Mouse (Mus musculus): ENCODE data around the gene St3gal3.

St3gal3 gene

DNA sequence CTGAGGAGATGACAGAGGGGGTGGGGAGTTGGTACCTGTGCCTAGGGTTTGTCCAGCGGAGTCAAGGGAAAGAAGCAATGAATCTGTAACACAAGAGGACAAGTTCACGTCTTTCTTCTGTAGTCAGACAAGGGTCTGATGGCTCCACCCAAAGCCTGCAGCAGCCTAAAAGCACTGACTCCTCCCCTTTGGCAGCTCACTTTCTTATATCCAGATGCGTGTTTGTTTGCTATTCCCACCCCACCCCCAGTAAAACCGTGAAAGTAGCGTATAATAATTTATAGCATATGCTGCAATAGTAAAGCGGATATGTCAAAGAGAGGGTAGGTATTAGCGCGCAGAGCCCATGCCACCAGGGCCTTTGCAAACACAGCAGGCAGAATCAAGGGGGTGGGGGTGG is 80.1 kb downstream of the St3gal3 start:
- no peak for DNase-seq (ENCODE audit: low read depth, low spot score)

GRCm38 (mm10) chr4:118053904-118054303 is 80.8 kb downstream of the St3gal3 start:
- peak; percentile 47 for DNase-seq (ENCODE audit: low read depth, low spot score)

DNA sequence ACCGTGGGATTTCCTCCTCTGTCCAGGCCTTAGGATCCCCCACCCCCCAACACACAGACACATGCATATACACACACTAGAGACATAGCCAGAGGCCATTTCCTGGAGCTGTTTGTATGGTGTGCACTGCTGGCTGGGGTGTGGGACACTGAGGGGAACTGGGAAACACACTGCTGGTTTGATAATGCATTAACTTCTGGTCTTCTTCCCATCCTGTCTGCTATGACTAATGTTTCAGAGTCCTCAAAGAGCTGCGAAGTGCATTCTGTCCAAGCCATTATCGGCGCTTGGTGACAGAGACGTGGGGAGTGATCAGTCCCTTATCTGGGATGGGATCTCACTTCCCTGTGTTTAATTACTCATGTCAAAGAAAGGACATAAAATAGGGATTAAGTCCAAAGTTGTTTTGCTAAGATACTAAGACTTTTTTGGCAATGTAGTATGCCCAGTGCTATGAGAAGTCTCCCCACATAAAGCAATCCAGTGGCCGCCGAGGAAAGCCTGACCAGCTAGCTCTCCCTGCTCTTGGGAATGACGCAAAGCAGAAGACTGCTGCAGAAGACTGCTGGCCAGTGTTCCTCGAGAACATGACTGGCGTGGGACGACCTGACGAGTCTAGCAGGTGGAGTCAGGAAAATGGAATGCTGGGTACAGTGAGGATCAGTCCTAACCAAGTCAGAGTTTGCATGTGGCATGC is 85.0 kb downstream of the St3gal3 start:
- DNase-seq (ENCODE audit: low read depth, low spot score), result no peak

DNA sequence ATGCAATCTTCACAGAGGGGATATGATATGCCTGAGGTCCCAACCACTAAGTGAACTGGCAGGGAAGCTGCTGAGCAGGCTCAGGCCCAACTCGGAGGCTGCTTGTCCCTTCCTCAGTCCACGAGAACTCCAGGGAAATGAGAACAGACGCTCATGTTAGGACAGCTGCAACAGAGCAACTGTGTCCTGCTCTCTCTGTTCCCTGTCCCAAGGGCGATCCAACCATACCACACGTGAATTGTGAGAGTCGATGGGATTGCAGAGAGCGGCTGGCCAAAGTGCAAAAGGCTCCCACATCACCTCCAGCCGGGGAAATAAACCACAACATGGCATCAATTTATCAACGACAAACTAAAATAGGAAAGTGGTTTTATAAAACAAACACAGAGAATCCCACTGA is 90.2 kb downstream of the St3gal3 start:
- DNase-seq (ENCODE audit: low read depth, low spot score), result no peak

- no peak for DNase-seq (ENCODE audit: low read depth, low spot score)
Measured at GRCm38 (mm10) chr4:118043331-118044002, 91.2 kb downstream of the St3gal3 start.

GRCm38 (mm10) chr4:118042671-118043320 is 91.9 kb downstream of the St3gal3 start:
- DNase-seq (ENCODE audit: low read depth, low spot score), result peak; percentile 24

GRCm38 (mm10) chr4:118041145-118041544 is 93.6 kb downstream of the St3gal3 start:
- no peak for DNase-seq (ENCODE audit: low read depth, low spot score)

DNA sequence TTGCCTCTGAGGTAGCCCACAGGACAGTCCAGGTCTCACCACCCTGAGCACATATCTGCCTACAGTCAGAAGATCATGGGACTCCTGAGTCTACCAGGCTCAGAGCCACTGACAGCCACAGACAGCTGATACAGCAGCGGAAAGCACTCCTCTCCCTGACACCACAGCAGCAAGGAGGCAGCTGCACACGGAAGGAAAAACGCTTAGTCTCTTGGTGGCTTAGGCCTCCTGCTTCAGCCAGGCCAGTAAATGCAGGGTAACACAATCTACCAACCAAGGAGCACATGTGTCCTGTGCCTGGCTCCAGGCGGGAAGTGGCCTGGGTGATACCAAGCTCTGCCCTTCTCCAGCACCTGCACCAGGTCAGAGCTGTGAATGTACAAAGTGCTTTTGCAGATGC is 94.1 kb downstream of the St3gal3 start:
- DNase-seq (ENCODE audit: low read depth, low spot score), result no peak

DNA sequence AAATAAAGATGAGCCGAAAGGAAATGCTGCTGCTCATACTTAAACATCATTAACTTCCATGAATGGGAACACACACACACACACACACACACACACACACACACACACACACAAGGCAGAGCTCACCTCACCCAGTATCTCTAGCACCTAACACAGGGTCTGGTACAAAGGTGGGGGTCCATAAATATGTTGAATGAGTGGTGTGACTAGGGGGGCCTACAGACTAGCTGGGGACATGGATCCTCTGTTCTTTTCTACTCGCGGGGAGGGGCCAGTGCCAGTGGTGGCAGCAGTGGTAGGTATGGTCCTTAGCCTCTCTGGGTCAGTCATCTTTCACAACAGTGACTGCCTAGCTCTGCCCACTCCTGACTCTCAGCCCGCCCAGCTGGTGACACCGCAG is 94.8 kb downstream of the St3gal3 start:
- no peak for DNase-seq (ENCODE audit: low read depth, low spot score)

DNA sequence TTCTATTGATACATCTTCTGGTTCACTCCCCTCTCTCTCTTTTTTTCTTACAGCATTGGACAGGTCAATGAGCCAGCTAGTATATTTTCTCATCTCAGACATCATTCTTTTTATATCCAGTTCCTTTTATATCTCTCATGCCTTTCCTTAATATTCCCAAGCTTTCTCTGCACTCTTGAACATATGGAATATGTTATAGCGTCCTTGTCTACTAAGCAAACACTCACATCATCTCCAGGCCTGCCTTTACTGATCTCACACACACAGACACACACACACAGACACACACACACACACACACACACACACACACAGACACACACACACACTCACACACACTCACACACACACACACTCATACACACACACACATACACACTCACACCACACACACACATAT is 96.7 kb downstream of the St3gal3 start:
- no peak for DNase-seq (ENCODE audit: low read depth, low spot score)

DNA sequence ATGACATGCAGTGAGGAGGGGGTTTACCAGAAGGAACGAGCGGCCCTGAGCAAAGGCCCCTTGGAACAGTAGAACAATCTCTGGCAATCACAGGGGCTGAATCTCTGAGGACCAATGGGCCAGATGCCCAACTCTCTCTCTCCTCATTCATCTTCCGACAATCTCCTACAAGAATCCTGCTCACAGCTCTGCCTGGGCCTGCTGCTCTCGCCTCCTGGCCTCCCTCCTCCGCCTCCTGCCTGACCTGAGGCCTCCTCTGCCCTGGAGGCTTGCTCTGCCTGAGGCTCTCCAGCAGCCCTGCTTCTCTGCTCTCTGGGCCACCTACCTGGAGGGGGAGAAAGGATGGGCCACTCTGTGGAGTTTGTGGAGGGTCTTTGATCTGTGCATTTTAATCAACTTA is 97.3 kb downstream of the St3gal3 start:
- no peak for DNase-seq (ENCODE audit: low read depth, low spot score)

GRCm38 (mm10) chr4:118036531-118036930 is 98.2 kb downstream of the St3gal3 start:
- DNase-seq (ENCODE audit: low read depth, low spot score), result no peak

- peak; percentile 32 for DNase-seq (ENCODE audit: low read depth, low spot score)
Measured at GRCm38 (mm10) chr4:118035090-118035489, 99.6 kb downstream of the St3gal3 start.

- no peak for DNase-seq (ENCODE audit: low read depth, low spot score)
Measured at GRCm38 (mm10) chr4:118033026-118033425, 101.7 kb downstream of the St3gal3 start.

DNA sequence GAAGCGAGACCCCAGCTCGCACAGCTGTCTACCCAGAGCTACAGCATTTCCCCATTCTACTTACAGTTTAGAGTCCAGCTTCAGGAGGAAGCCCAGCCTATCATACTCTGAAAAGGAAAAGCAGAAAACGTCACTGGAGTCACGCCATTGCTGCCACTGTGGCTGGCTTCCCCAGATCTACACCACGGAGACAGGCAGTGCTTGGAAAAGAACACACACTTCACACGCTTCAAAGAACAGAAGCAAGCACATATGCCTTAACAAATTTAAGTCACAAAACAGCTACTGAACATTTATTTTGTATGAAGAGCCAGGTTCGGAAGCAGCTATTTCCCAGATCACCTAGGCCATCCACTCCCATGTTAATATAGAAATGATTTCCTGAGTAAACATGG is 102.9 kb downstream of the St3gal3 start:
- no peak for DNase-seq (ENCODE audit: low read depth, low spot score)

GRCm38 (mm10) chr4:118031132-118031775 is 103.5 kb downstream of the St3gal3 start:
- no peak for DNase-seq (ENCODE audit: low read depth, low spot score)

DNA sequence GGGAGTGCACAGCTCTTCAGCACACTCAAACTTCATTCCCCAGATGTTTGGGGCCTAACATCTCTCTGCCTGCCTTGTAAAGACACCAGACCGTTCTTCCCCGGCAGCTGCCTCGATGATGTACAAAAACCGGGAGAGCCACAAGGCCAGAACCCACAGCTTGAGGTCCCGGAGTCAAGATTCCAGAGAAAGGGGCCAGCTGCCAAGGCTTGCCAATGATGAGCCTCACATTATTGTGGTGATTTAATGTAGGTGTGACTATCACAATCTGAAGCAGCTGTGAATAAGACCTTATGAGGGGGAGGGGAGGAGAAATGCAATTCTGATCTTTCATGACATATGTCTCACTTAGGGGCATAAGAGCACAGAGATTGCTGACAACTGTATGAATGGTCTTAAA is 104.4 kb downstream of the St3gal3 start:
- no peak for DNase-seq (ENCODE audit: low read depth, low spot score)

DNA sequence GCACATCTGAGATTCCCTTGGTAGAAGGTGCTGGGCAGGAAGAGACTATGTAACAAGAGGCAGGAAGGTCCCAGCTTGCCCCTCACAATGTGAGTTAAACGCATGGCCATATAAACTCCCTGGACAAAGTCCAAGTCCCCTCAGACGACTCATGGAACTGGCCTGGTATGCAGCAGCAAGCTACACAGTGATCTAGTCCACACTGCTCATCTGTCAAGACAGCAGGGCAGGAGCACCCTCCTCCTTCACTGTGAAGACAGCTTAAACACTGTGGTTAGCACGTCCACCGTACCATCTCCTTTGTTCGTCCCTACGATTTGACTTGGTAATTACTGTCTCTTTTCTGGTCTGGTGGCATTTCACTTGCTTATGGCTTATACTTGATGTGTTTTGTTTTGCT is 104.8 kb downstream of the St3gal3 start:
- DNase-seq (ENCODE audit: low read depth, low spot score), result no peak

DNA sequence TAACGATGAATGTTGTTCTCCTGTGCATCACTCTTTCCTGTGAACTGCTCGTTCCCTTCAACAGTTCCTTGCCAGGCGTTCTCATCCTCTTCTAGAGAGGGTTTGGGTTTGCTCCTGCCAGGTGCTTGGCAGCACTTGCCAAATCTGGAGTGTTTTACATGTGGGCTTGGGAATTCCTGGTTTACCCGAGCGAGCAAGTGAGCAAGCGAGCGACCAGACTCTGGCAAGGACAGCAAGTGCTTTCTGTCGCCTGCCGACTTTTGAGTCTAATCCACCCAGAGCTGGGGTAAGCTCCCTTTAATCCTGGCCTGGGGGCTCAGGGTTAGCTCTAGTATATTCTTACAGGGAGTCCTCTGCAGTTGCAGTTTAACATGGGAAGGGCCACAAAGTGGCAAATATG is 105.7 kb downstream of the St3gal3 start:
- no peak for DNase-seq (ENCODE audit: low read depth, low spot score)

DNA sequence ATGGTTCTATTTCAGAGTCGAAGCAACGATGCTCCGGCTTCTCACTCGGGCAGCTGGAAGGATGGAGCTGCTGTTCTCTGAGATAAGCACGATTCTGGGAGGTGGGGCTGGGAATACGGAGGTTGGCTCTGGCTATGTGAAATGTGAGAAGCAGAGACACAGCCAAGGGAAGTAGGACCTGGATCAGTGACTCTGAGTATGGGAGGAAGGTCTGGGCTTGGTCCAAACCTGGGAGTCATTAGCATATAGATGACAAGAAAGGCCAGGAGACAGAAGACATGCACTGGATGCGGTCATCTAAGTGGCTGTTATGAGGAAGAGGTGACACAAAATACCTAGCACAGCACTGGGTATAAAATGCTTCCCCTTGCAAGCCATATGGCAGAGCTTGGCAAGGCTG is 108.8 kb downstream of the St3gal3 start:
- DNase-seq (ENCODE audit: low read depth, low spot score), result no peak

GRCm38 (mm10) chr4:118025381-118025780 is 109.3 kb downstream of the St3gal3 start:
- DNase-seq (ENCODE audit: low read depth, low spot score), result no peak

DNA sequence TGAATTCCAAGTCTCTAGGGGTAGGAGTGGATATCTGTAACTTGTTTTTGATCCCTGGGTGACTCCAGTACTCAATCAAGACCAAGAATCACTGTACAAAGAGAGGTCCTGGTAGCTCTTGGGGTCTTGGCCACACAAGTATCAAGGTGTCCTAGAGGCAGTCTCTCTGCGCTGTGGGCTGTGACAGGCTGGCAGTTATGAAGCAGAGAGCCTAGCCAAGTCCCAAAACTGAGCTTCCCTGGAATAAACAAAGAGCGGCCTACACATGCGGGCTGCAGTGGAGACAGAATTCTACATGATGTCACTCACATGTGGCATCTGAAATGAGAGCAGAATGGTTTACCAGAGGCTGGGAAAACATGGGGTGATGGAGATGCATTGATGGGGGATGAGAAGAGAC is 111.9 kb downstream of the St3gal3 start:
- DNase-seq (ENCODE audit: low read depth, low spot score), result no peak

Measured in ES-CJ7 (cell line).